Mouse (Mus musculus): Measurements from ENCODE around the gene Kcnj9.
A peak's percentile ranks its signal among the peaks of the same experiment; 100 is the strongest.

The Kcnj9 gene

GRCm38 (mm10) chr1:172329131-172329530 is at the start of gene Kcnj9:
Gene Kcnj9 (minus strand): TSS chr1:172329318.
- DNase-seq (ENCODE audit: low spot score in 2 of 2) = no peak

GRCm38 (mm10) chr1:172376758-172377458 is 47.8 kb upstream of the Kcnj9 start:
- peak in 1 of 2 experiments; percentile 28 for DNase-seq (ENCODE audit: low spot score in 2 of 2)

- DNase-seq (ENCODE audit: low spot score in 2 of 2) = peak; percentile 93 to 97
These were observed 47.1 kb upstream of the Kcnj9 start, which contains the start of gene Pigm for GRCm38 (mm10) chr1:172376198-172376667. Gene Pigm (plus strand): TSS chr1:172376546.

- no peak for DNase-seq (ENCODE audit: low spot score in 2 of 2)
These were observed 39.8 kb upstream of the Kcnj9 start for GRCm38 (mm10) chr1:172368768-172369418.

GRCm38 (mm10) chr1:172364684-172365083 is 35.6 kb upstream of the Kcnj9 start:
- no peak for DNase-seq (ENCODE audit: low spot score in 2 of 2)

- no peak for DNase-seq (ENCODE audit: low spot score in 2 of 2)
These were observed 29.2 kb upstream of the Kcnj9 start for GRCm38 (mm10) chr1:172358341-172358740.

- DNase-seq (ENCODE audit: low spot score in 2 of 2) = peak; percentile 35 to 45
These were observed 28.4 kb upstream of the Kcnj9 start for GRCm38 (mm10) chr1:172357550-172357949.

- DNase-seq (ENCODE audit: low spot score in 2 of 2) = no peak
These were observed 26.2 kb upstream of the Kcnj9 start for GRCm38 (mm10) chr1:172355336-172355735.

- DNase-seq (ENCODE audit: low spot score in 2 of 2) = no peak
These were observed 23.3 kb upstream of the Kcnj9 start for GRCm38 (mm10) chr1:172352453-172352852.

- no peak for DNase-seq (ENCODE audit: low spot score in 2 of 2)
These were observed 22.9 kb upstream of the Kcnj9 start for GRCm38 (mm10) chr1:172352001-172352400.

GRCm38 (mm10) chr1:172349916-172350812 is 21.0 kb upstream of the Kcnj9 start:
- peak; percentile 27 to 33 for DNase-seq (ENCODE audit: low spot score in 2 of 2)

- DNase-seq (ENCODE audit: low spot score in 2 of 2) = no peak
These were observed 20.4 kb upstream of the Kcnj9 start for GRCm38 (mm10) chr1:172349504-172349903.

GRCm38 (mm10) chr1:172347382-172347781 is 18.3 kb upstream of the Kcnj9 start:
- DNase-seq (ENCODE audit: low spot score in 2 of 2) = no peak

GRCm38 (mm10) chr1:172346707-172347106 is 17.6 kb upstream of the Kcnj9 start:
- DNase-seq (ENCODE audit: low spot score in 2 of 2) = no peak

- DNase-seq (ENCODE audit: low spot score in 2 of 2) = no peak
These were observed 15.7 kb upstream of the Kcnj9 start for GRCm38 (mm10) chr1:172344820-172345219.

GRCm38 (mm10) chr1:172343914-172344313 is 14.8 kb upstream of the Kcnj9 start:
- DNase-seq (ENCODE audit: low spot score in 2 of 2) = no peak

- no peak for DNase-seq (ENCODE audit: low spot score in 2 of 2)
These were observed 13.6 kb upstream of the Kcnj9 start for GRCm38 (mm10) chr1:172342729-172343128.

GRCm38 (mm10) chr1:172341386-172341785 is 12.3 kb upstream of the Kcnj9 start:
- DNase-seq (ENCODE audit: low spot score in 2 of 2) = no peak

GRCm38 (mm10) chr1:172340729-172341321 is 11.7 kb upstream of the Kcnj9 start, which contains the start of gene Kcnj10:
Gene Kcnj10 (plus strand): TSS chr1:172341210.
- DNase-seq (ENCODE audit: low spot score in 2 of 2) = peak; percentile 56 to 66

GRCm38 (mm10) chr1:172337411-172338185 is 8.5 kb upstream of the Kcnj9 start:
- no peak for DNase-seq (ENCODE audit: low spot score in 2 of 2)

GRCm38 (mm10) chr1:172335804-172336203 is 6.7 kb upstream of the Kcnj9 start:
- DNase-seq (ENCODE audit: low spot score in 2 of 2) = no peak

Measured in urinary bladder, adult 18-20 months (tissue).